Mouse (Mus musculus): ENCODE measurements around the gene Me1.

Me1 gene

DNA sequence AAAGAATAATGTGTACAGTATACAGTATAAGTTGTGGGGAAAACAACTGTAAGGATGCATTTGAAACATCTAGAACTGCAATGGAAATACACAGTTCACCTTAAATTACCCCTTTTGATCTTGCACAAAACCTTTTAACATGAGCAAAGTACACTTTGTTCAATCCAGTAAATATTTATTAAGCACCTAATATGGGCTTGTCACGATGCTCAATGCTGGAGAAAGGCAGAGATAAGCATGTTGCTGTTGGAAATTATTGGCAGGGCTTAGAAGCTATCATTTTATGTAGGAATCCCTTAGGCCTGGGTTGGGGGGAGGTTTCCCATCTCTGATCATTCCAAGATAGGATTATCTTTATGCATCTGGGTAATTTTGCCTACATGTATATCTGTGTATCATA, 11.7 kb upstream of the Me1 start:
- WGBS, result 82% methylated on average over 1 of the region's 1 CpGs

DNA sequence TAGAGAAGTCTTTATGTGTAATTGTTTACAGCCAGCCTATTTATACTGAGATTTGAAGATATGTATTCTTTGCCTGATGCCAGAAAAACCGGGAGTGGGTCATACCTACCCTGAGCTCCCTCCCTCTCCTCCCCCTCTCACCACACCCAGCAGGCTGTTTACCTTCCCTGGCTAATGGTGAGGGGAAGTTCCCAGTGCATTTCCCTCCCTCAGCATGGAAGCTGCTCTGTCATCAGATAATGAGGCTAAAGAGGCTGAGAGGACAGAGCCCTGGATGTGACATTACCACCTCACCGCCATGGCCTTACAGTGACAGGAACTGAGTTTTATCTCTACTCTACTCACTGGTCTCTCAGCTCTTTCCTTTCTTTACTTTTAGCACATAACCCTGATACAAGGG, 6.1 kb upstream of the Me1 start:
- WGBS, result 57% methylated on average over 2 of the region's 2 CpGs

DNA sequence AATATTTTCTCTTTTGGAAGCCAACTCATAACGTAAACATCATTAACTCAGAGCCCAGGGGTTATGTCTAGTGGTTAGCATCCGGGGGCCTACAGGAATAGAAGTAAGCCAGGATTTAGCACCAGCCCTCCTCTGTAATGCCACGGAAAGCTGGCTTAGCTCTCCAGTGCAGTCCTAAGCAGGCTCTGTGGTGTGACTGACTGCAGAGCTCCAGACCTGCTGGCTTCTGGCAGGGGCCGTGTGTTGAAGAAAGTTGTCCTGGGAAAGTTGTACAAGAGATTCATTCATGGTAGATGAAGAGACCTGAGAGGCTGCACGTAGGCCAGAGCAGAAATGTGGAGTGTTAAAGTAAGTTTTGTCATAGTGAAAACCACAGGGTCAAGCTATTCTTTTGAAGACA, 5.5 kb upstream of the Me1 start:
- WGBS, result 66% methylated on average over 5 of the region's 5 CpGs

DNA sequence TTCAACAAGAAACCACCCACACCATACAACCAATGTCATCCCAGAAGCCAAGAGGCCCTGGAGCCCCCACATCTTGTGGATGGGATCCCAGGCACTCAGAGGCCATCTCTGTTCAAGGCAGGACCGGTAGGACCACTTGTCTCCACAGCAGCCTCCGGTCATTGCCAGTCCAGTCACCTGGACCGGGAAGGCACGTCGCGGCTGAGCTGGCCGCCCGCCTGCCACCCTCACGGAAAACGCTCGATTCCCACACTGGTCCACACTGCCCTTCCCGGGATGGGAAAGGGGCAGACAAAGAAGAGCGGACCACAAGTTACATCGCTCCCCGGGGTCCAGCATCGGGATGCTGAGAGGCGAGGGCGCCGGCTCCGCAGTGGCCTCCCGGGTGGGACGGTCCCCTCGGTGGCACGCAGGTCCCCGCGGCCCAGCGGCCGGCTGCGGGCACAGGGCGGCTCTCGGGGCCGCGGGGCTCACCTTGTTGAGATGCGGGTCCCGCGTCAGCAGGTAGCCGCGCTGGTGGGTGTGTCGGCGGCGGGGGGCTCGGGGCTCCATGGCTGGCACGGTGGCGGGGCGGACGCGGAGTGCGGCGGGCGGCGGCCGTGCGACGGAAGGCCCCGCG, 445 bp downstream of the Me1 start:
- 1% methylated on average over 55 of the region's 56 CpGs for WGBS

DNA sequence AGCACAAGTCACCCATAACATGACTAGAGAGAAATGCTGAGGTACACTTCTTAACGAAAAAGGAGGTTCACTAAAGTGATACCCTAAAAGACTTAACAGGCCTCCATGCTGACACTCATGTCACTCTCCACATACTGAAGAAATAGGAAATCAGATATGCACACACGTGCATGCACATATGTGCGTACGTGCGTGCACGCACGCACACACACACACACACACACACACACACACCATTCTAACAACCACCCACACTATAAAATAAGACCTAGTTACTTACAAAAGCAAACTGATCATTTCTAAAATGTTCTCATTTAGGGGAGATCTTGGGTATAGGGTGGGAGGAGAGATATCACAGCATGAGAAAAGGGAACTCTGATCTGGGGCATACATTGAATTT, 1.1 kb downstream of the Me1 start:
- 59% methylated on average over 7 of the region's 7 CpGs for WGBS

DNA sequence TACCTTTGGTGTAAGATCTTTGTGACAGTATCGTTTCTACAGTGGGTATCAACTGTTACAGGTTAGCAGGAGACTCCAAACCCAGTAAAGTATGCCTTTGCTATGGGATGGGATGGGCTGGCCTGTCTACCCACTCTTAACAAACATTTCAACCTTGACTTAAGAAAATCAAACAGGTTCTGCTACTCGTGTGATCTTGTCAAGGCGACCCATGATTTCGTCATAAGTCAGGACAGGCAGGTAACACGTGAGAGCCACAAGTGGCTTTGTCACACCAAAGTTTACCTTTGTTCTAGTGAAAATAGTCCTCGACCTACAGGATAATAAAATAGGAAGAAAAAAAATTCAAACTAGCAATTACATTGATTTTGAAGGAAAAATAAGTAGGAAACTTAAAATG, 1.8 kb downstream of the Me1 start:
- WGBS, result 92% methylated on average over 6 of the region's 6 CpGs

DNA sequence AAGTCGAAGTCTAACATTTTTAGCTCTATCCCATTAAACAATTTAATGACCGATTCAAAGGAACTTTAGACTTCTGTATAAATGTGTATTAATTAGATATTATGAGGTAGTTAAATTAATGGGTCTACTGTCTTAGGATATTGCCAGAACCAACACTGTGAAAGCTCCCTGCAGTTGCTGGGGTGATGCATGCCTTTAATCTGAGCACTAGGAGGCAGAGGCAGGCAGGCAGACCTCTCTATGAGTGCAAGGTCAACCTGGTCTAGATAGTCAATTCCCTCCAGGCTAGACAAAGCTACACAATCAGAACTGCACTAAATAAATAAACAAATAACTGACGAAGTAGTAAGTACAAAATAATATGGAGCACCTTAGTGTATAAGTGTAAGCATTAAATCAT, 3.1 kb downstream of the Me1 start:
- 84% methylated on average over 3 of the region's 3 CpGs for WGBS

DNA sequence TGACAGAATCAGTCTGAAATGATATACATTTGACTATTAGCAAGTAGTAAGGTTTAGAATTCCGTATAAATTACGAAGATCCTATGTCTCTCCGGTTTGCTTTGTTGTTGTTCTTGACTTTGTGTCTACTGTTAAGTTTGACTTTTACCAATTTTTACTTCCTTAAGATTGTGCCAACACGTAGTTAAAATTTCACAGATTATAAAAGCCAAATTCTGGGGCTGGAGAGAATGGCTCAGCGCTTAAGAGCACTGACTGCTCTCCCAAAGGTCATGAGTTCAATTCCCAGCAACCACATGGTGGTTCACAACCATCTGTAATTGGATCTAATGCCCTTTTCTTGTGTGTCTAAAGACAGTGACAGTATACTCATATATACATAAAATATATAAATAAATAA, 3.5 kb downstream of the Me1 start:
- WGBS, result 90% methylated on average over 5 of the region's 5 CpGs

DNA sequence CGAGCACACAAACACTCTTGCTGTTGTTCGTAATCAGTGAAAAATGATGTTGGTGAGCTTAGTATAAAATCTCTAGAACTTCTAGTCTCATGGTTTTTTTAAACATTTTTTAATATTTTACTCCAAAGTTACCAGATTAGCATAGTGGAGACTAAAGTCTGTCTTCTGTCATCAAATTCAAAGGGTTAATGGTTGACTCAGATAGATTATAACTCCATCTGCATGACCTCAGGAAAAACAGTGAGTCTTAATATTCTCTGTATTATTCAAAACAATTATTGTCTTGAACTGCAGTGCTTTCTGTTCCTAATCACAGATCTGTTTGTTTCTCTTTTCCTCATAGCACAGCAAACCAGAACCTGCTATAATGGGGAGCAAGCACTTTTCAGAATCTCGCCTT, 4.7 kb downstream of the Me1 start:
- 86% methylated on average over 3 of the region's 3 CpGs for WGBS

DNA sequence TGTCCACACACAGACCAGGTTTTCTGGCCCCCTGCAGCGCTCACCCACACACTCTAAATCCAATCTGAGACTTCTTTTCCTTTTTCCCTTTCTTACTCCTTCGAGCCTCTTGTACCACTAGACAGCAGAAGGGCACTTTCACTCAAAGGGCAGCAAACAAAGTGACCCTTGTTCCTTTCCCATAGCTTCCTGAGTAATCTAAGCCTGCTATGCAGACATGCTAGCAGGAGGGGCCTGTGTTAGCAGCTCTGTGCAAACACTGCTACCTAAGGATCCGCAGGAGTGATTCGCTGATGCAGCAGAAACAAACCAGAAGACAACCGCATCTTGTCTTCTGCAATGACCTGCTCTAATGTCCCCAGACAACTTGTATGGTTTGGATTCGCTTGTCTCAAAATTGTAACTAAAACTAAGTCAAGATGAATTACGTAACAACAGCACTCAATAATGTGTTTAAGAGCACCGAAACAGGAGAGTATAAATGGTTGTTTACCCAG, 12.0 kb downstream of the Me1 start:
- WGBS, result 75% methylated on average over 8 of the region's 8 CpGs

DNA sequence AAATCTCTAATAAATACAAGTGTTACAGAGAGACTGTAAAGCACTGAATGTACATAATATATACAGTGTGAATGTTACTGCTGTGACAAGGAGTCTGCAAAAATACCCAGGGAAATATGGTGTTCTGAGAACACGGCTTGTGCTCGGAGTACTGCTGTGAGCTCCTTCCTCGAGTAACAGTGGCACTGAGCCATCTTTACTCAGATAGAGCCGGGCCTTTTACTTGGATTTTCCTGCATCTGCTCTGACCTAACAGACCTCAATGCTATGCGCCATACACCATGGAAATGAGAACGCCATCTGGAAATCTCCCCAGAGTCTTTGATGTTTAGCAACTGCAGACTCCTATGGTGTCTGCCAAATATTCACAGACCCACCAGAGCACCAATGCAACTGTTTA, 12.9 kb downstream of the Me1 start:
- 36% methylated on average over 6 of the region's 6 CpGs for WGBS

DNA sequence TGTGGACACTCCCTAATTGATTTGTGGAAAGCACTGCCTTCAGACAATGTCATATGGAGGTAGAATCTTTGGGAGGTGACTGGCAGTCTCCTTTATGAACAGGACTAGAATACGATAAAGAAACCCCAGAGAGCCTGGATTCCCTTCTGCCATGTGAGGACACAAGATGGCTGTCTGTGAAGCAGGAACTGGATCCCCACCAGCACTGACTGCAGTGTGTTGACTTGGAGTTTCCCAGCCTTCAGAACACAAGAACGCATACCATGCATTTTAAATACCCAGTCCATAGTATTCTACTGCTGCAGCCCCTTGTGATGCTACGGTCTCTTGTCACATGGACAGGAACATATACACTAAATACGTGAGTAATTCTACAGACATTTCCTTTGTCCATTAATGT, 13.5 kb downstream of the Me1 start:
- 79% methylated on average over 4 of the region's 4 CpGs for WGBS

DNA sequence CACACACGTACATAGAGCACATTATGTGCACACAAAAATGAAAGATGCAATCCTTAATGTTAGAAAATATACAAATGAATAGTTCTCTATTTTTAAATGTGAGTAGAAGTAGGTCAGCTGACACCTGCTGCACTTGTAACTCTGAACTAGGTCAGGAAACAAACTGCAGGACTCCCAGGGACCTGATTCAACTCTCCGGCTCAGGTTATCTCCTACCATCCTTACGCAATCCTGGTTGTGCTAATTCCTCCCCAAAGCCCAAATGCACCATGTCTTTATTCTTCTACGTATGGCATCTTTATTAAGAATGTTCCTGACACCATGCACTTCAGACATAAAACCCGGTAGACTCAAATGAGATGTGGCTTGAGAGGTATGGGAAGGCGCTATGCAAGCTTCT, 15.3 kb downstream of the Me1 start:
- WGBS, result 90% methylated on average over 6 of the region's 6 CpGs

DNA sequence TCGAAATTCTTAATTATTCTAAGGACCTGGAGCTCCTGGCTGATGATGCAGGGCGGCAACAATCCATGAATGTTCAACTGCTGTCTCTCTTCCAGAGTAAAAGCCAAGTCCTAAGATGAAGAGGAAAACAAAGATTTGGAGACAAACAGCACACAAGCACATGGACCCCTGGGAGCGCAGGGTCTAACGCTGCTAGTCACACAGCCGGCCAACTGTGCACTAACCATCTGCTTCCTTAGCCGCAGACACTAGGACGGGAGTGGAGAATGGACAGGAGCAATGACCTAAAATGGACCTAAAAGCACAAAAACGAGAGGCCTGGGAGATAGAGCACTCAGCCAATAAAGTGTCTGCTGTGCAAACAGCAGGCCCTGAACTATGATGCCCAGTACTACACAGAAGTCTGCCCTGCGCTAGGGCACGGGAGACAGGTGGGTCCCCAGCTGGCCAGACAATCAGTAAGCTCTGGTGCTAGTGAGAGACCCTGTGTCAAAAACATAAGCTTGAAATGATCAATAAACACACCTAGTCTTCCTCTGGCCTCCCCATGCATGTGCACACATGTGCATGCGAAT, 15.8 kb downstream of the Me1 start:
- WGBS, result 88% methylated on average over 11 of the region's 11 CpGs

DNA sequence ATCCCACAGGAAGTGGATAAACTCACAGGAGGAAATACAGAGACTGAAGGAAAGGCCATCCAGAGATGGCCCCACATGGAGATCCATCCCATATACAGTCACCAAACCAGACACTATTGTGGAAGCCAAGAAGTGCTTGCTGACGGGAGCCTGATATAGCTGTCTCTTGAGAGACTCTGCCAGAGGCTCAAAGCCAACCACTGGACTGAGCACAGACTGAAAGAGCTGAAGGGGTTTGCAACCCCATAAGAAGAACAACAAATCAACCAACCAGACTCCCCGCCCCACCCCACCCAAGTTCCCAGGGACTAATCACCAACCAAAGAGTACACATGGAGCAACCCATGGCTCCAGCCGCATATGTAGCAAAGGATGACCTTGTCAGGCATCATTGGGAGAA, 19.5 kb downstream of the Me1 start:
- WGBS, result 94% methylated on average over 3 of the region's 3 CpGs

DNA sequence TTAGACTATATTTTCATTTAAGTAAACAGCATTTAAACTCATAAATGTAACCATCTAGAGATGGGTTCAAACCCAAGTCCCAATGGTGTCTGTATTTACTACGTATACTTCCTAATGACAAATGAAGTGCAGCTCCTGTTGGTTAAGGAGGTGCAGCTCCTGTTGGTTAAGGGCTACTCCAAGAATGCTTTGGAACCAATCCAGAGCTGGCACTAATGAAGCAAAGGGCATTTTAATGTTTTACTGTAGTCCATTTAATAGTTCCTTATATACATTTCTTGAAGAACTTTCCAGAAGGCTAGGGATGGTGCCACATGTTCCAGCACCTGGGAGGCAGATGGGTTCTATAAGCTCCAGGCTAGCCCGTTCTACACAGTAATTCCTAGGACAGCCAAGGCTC, 20.3 kb downstream of the Me1 start:
- WGBS, result 97% methylated on average over 2 of the region's 2 CpGs

DNA sequence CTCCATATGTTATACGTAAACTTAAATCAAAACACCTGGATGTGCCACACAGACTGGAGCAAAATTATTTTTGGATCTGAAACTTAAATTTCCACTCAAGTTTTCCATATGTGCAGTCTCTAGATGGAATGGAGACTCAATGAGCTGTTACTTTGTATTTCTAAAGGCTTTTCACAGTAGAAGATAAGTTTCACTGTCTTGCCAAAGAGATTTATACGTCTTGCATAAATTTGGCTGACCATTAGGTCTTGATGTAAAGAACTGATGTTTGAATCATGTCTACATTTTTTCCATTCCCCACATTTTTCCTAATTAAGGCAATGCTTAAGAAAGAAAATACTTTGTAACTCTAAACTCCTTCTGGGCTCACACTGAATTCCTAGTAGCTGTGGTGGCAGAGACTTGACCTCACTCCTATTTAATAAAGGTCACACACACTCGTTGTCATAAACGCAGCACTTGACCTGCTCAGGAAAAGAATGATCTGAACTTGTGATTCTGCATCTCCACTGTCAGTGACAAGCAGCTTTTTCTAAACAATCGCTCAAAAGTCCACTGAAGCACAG, 22.8 kb downstream of the Me1 start:
- 78% methylated on average over 5 of the region's 5 CpGs for WGBS

DNA sequence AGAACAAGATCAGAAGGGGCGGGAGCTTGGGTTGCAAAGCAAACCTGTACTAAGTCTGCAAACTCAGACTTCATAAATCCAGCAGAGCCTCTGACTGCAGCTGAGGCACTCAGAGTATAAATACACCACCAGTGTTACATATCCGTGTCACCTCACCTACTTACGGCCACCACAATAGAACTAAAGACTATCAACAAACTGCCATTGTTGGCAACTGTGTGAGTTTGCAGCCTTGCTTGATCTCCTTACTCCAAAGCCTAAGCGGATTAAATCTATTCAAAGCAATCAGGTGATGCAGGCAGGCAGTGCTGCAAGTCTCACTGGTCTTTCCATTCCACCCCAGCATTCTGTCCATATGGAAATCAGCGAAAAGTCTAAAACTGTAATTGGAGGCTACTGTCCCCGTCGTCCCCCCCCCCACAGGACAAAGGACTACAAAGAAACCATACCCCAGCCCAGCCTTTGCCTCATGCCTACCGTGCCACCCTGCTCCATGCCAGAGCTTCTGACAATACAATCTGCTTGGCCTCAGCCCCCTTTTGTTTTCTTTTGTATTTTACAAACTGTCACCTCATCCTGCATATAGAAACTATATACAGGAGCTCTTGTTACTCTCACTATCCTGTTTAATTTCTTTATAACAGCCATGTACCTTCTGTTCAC, 27.0 kb downstream of the Me1 start:
- WGBS, result 38% methylated on average over 8 of the region's 8 CpGs

DNA sequence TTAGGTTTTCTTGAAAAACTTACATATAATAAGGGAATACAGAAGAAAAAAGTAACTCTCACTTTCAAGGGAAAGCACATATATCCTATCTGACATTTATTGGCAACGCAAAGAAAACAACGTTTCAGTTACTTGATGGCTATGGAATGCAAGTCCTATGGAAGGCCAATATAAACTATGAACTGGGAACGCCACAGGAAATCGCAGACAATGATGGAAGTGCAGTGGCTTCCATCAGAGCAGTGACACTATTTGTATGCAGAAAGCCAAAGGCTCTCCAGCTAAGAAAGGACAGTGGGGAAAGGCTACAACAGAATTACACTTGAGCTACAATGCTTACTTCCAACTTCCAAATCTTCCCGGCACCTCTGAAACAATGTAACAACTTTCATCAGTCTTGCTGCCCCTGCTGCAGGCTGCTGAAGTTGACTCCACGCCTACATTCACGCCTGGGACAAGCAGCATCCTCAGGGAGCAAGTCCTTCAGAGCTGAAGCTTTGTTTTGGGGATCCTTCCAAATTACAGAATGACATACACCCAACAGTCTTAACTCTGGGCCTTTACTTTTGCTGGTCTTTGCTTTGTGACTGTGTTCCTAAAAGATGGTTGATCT, 28.5 kb downstream of the Me1 start:
- 86% methylated on average over 7 of the region's 7 CpGs for WGBS

DNA sequence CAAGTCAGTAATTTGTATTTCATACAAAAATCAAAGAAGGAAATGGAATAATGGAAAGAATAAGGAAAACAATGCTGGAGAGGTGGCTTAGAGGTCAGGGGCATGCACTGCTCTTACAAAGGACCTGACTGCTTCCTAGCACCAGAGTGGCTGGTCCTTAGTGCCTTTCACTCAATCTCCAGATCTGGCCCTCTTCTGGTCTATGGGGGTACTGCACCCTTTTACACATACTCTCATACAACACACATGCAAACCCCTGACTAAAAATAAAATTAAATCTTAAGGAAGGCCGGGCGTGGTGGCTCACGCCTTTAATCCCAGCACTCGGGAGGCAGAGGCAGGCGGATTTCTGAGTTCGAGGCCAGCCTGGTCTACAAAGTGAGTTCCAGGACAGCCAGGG, 34.1 kb downstream of the Me1 start:
- WGBS, result 82% methylated on average over 6 of the region's 6 CpGs

DNA sequence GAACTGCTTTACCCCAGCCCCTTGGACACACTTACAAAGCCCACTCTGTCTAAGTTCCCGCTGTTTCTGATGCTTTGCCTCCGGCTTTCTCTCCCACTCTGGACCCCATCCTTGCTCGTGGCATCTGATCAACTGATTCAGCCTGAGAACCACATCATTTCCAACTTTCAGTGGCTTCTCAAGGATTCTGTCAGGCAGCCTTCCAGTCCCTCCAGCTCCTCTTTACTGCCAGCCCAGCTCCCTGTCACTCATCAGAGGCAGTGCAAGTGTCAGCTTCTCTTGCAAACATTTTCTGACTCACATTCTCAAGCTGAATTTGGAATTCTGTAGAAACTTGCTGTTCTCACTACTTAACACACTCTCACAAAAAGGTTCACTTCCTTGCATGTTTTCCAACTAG, 34.5 kb downstream of the Me1 start:
- WGBS, result 58% methylated on average over 3 of the region's 3 CpGs

DNA sequence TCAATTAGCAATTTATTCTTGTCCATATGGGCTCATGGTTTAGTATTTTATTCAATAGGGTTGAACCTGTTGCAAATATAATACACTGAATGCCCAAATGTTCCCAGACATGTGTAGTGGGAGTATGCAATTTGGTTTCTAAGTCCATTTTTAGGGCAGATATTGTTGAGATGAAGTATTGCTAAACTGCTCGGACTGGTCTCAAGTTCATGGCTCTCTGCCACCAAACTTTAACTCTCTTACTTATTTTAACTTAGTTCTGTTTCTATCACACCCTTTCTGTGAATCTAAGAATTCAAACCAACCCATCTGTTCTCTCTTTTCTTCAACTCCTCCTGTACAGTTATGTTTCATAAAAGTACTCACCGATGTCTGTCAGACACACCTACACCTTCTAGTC, 35.4 kb downstream of the Me1 start:
- 47% methylated on average over 2 of the region's 2 CpGs for WGBS

DNA sequence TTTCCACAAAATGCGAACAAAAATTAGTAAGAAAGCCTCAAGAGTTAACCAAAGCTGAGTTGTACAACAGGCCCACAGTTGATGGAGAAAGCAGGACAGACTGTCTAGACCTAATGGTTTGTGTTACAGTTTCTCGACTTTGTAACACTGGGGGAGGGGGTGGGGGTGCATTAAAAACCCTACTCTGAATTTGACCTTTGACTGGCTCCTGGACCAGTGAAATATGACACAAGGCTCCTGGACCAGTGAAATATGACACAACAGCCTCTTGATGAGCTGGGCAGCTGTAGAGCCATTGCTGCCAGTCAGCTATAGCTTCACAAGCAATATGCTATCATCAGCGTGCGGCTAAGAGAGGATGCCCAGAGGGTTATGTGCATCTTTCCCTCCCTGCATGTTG, 37.4 kb downstream of the Me1 start:
- 94% methylated on average over 4 of the region's 4 CpGs for whole genome bisulfite sequencing
